Mouse (Mus musculus) liver, embryonic 15.5 days (tissue): ENCODE results near the gene Dlgap1. TPM values are rescaled to one million over a fixed set of nuclear protein-coding genes. Genes with fewer than 3 reads are reported as not detected.

ENCODE experiments used
- ATAC-seq: fragments of 200-750 bp; cut with Nextera tagmentation; 2 replicates; pipeline ENCODE4 v1.8.0; 2017; ENCODE audit warnings: moderate number of reproducible peaks, mild to moderate bottlenecking, moderate library complexity; ENCODE audit not compliant: insufficient read depth
- H3K27ac ChIP-seq: fragments of 300-500 bp; sonication (generic); replicated peaks from 2 replicates; pipeline ENCODE4 v1.5.1; 2015; ENCODE audit warnings: mild to moderate bottlenecking, inconsistent platforms
- H3K27me3 ChIP-seq: fragments of 300-500 bp; sonication (generic); 2 replicates; pipeline ENCODE4 v1.6.1; 2015; ENCODE audit warnings: mild to moderate bottlenecking, inconsistent platforms
- H3K36me3 ChIP-seq: fragments of 300-500 bp; sonication (generic); replicated peaks from 2 replicates; pipeline ENCODE4 v1.6.1; 2015; ENCODE audit warnings: moderate library complexity, mild to moderate bottlenecking, inconsistent platforms
- H3K4me1 ChIP-seq: fragments of 300-500 bp; sonication (generic); replicated peaks from 2 replicates; pipeline ENCODE4 v1.6.1; 2015; ENCODE audit warnings: inconsistent platforms
- H3K4me2 ChIP-seq: fragments of 300-500 bp; sonication (generic); 2 replicates; pipeline ENCODE4 v1.6.1; 2015; ENCODE audit warnings: moderate library complexity, mild to moderate bottlenecking, inconsistent platforms
- H3K4me3 ChIP-seq: fragments of 300-500 bp; sonication (generic); replicated peaks from 2 replicates; pipeline ENCODE4 v1.5.1; 2015; ENCODE audit warnings: mild to moderate bottlenecking, inconsistent platforms
- H3K9ac ChIP-seq: fragments of 300-500 bp; sonication (generic); 2 replicates; pipeline ENCODE4 v1.6.1; 2015; ENCODE audit warnings: moderate library complexity, mild to moderate bottlenecking, inconsistent platforms
- H3K9me3 ChIP-seq: fragments of 300-500 bp; sonication (generic); replicated peaks from 2 replicates; pipeline ENCODE4 v1.6.1; 2016; ENCODE audit warnings: inconsistent platforms
- WGBS: fragments of 180-500 bp; shearing (Covaris S2); methylation state at CpG from one replicate; pipeline ENCODE4 v1.1.7; 2015; ENCODE audit warnings: mixed read lengths; ENCODE audit not compliant: insufficient replicate concordance; 5-methylcytosine and 5-hydroxymethylcytosine counted together
- polyA plus RNA-seq: library from polyadenylated mRNA; unstranded; fragments of >200 nt; fragmentation: Nextera tagmentation; extraction: Ambion mirVana; gene quantifications from 2 replicates; pipeline ENCODE4 v1.2.1, GENCODE M21; 2015

Dlgap1 gene
- polyA plus RNA-seq, 1 experiment from 2014 or later: 0.02 TPM

DNA sequence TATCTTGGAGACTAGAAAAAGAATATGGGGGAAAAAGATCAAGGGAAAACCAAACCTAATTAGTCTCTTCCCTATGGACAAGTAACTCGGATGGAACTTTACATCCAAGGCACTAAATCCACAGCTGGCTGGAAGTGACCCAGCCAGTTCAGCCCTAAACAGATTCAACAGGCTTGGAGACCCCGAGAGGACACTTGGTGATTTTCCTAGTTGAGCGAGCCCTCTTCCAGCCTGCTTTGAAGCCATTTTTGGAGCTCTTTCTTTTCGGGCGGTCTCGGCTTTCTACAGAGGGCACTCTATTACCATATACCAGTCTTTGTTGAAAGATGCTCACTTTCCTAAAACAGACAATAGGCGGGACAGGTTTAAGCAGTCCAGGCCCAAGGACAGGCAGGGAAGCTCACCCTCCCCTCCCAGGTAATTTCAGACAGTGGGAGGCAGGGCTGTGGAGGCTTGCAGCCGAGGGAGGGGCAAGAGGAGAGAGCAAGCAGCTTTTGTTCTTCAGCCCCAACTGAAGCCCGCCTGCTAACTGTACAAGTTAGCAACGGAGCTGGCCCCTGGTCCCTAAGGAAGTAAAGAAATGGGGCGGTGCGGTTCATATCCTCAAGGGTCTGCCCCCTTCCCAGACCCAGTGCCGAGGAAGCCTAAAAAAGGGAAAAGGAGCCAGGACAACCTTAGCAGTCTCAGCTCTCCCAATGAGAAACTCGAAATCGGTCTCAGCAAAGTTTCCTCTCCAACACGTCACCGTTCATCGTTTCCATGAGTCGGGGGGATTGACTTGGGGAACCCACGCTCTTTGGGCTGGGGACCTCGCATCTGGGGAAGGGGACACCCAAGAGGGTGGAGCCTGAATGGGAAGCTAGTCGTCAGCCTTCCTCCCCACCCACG lies 879.9 kb downstream of the Dlgap1 start:
- H3K27ac ChIP-seq: peak overlapping the region; percentile 86
- H3K9me3 ChIP-seq: no peaks in the 10 kb centered on the region
- ATAC-seq: no peak
- whole genome bisulfite sequencing: 2% methylated on average over 23 of the region's 23 CpGs
- peaks cover 8% of the 10 kb centered on the region; the same call in 1 of the 2 replicates for H3K36me3 ChIP-seq
- peaks cover 49% of the 10 kb centered on the region for H3K4me1 ChIP-seq
- H3K4me3 ChIP-seq: peak overlapping the region; percentile 64
- peak overlapping the region; percentile 86 for H3K4me2 ChIP-seq
- peaks cover 47% of the 10 kb centered on the region for H3K27me3 ChIP-seq
- peak overlapping the region; percentile 62 for H3K9ac ChIP-seq

DNA sequence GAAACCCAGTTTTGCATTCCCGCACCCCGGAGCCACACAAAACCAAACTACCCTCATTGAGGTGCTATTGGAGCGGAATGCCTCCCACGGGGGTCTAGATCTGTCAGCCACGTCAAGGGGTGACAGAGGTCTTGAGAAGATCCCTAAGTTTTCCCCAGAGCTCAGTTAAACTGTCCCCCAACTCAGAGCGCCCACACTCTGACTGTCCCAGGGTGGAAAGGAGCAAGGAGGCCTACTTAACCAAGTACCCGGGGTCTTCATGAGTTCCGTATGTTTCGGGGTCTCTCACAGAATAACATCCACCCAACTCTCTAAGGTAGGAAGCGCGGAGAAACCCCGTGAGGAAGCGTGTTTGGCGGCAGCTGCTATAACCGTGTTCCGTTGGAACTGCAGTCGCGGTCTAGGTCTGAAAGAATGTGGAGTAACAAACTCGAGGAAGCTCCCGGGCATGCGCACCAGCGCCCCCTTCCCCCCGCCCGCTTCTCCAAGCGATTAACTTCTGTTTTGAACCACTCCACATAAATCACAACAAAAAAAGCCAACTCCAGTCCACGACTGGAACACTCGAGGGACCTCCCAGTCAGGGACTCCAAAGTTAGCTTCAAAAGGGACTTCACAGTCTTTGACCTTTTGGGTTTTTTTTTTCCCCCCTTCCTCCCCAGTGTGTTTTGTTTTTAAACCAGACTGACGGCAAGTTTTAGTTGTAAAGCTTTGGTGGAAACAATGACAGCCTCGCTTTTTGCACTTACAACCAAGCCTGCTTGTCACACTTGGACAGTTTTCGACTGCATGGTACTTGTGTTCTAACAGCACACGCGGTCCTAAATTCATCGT lies 880.7 kb downstream of the Dlgap1 start:
- peaks cover 48% of the 10 kb centered on the region for H3K4me1 ChIP-seq
- no peak for ATAC-seq

GRCm38 (mm10) chr17:70850233-70850995 lies 881.5 kb downstream of the Dlgap1 start:
- no peaks in the 10 kb centered on the region for H3K9me3 ChIP-seq
- peak overlapping the region; percentile 62 for H3K9ac ChIP-seq
- peaks cover 57% of the 10 kb centered on the region for H3K27me3 ChIP-seq
- WGBS: under 1% methylated on average over 40 of the region's 40 CpGs
- peak overlapping the region; percentile 64 for H3K4me3 ChIP-seq
- H3K4me1 ChIP-seq: peaks cover 41% of the 10 kb centered on the region
- H3K36me3 ChIP-seq: no peaks in the 10 kb centered on the region
- peak overlapping the region; percentile 86 for H3K27ac ChIP-seq
- peak; percentile 7; the same call in 1 of the 2 replicates for ATAC-seq
- peak overlapping the region; percentile 86 for H3K4me2 ChIP-seq

More for the DNA sequence above, 880.7 kb downstream of the Dlgap1 start:
- peak overlapping the region; percentile 64 for H3K4me3 ChIP-seq
- H3K9ac ChIP-seq: peak overlapping the region; percentile 62
- no peaks in the 10 kb centered on the region for H3K9me3 ChIP-seq
- peak overlapping the region; percentile 86 for H3K27ac ChIP-seq
- 1% methylated on average over 33 of the region's 33 CpGs for WGBS
- H3K27me3 ChIP-seq: peaks cover 56% of the 10 kb centered on the region
- H3K36me3 ChIP-seq: 0 out of 2 replicates have a peak, but pooled peaks cover 7% of the 10 kb centered on the region
- peak overlapping the region; percentile 86 for H3K4me2 ChIP-seq

DNA sequence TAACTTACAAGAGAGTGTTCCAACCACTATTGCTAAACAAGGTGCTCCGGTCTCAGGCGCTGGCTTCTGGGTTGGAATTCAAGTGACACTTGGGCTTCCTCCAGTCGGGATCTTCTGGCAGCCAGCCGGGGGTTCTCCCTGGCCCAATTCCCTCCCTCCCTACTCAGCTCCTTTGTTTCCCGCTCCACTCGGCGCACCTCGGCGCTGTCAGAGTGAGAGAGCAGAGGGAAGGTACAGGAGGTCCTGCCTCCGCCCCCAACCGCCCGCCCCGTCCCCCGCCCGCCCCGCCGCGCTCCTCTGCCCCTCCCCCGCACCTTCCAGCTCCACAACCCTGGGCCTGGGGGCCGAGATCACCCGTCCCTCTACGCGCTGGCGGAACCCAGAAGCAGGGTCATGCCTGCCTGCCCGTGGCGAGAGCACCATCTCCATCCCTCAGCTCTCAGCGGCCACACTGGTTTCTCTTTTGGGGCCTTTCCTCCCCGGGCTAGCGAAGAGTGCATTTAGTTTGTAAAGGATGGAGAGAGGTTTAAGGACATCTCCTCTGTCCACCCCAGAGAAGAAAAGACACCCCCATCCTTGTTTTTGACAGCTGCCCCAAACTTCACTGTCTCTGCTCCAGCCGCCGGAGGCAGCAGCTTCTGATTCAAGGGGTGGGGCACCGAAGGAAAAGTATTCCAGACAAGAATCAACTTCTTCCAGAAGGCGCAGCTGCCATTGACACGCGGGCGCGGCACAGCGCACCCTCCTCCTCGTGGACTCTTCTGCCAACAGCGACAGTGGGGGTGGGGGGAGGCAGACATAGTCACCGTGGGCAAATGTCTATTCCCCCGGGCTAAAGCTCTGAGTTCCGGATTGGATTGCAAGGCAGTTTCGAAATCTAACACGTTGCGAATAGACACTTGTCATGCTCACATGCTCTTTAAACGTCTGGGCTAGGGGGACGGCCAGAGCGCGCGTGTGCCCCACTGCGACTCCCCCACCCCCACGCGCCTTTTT lies 882.4 kb downstream of the Dlgap1 start:
- H3K27ac ChIP-seq: peak overlapping the region; percentile 86
- H3K9ac ChIP-seq: peak overlapping the region; percentile 62
- H3K4me3 ChIP-seq: peak overlapping the region; percentile 64
- no peaks in the 10 kb centered on the region for H3K36me3 ChIP-seq
- under 1% methylated on average over 54 of the region's 54 CpGs for WGBS
- ATAC-seq: peak; percentile 41
- peaks cover 36% of the 10 kb centered on the region for H3K4me1 ChIP-seq
- H3K9me3 ChIP-seq: no peaks in the 10 kb centered on the region
- H3K4me2 ChIP-seq: peak overlapping the region; percentile 86
- H3K27me3 ChIP-seq: peaks cover 57% of the 10 kb centered on the region

- H3K27me3 ChIP-seq: peaks cover 57% of the 10 kb centered on the region
- ATAC-seq: no peak
- WGBS: under 1% methylated on average over 29 of the region's 29 CpGs
These were observed 883.3 kb downstream of the Dlgap1 start for GRCm38 (mm10) chr17:70852011-70852685.

GRCm38 (mm10) chr17:70852686-70853386 lies 884.0 kb downstream of the Dlgap1 start:
- Histone ChIP-seq H3K4me1 (peaks cover 31% of the 10 kb centered on the region), H3K4me3 (peak overlapping the region; percentile 64), H3K9me3 (no peaks in the 10 kb centered on the region), H3K36me3 (no peaks in the 10 kb centered on the region), H3K27me3 (peaks cover 57% of the 10 kb centered on the region), H3K9ac (peak overlapping the region; percentile 50), H3K4me2 (peak overlapping the region; percentile 86), H3K27ac (peak overlapping the region; percentile 86)
- under 1% methylated on average over 48 of the region's 51 CpGs for WGBS
- ATAC-seq: peak; percentile 67

More at GRCm38 (mm10) chr17:70852011-70852685, 883.3 kb downstream of the Dlgap1 start:
- peak overlapping the region; percentile 86 for H3K27ac ChIP-seq
- H3K9me3 ChIP-seq: no peaks in the 10 kb centered on the region
- H3K36me3 ChIP-seq: no peaks in the 10 kb centered on the region
- peak overlapping the region; percentile 62 for H3K9ac ChIP-seq
- H3K4me2 ChIP-seq: peak overlapping the region; percentile 86
- peaks cover 33% of the 10 kb centered on the region for H3K4me1 ChIP-seq
- peak overlapping the region; percentile 64 for H3K4me3 ChIP-seq

- H3K9ac ChIP-seq: peak within 1 kb of the TSS; percentile 50
- H3K4me1 ChIP-seq: peaks cover 27% of the 10 kb centered on the region
- H3K4me3 ChIP-seq: peak within 1 kb of the TSS; percentile 64
- peak within 1 kb of the TSS; percentile 86 for H3K4me2 ChIP-seq
- peaks cover 57% of the 10 kb centered on the region for H3K27me3 ChIP-seq
- peak within 1 kb of the TSS; percentile 86 for H3K27ac ChIP-seq
- H3K9me3 ChIP-seq: no peaks in the 10 kb centered on the region
- H3K36me3 ChIP-seq: no peaks in the 10 kb centered on the region
- under 1% methylated on average over 29 of the region's 29 CpGs for WGBS
- no peak for ATAC-seq
These were observed 884.6 kb downstream of the Dlgap1 start, which contains the start of gene Tgif1 for GRCm38 (mm10) chr17:70853436-70853905. Tgif1 (minus strand) TSS chr17:70853546.

GRCm38 (mm10) chr17:70854021-70854420 lies 885.1 kb downstream of the Dlgap1 start:
- ATAC-seq: no peak
- peak overlapping the region; percentile 64 for H3K4me3 ChIP-seq
- peak overlapping the region; percentile 86 for H3K4me2 ChIP-seq
- H3K27ac ChIP-seq: no peak overlapping the region
- no peaks in the 10 kb centered on the region for H3K36me3 ChIP-seq
- H3K9ac ChIP-seq: no peak overlapping the region
- WGBS: 25% methylated on average over 6 of the region's 6 CpGs
- H3K4me1 ChIP-seq: peaks cover 21% of the 10 kb centered on the region
- no peaks in the 10 kb centered on the region for H3K9me3 ChIP-seq
- H3K27me3 ChIP-seq: peaks cover 57% of the 10 kb centered on the region
